ENCODE assay signal across 27 mouse cellular contexts in genomic region chr12:32690096-32690495, GRCm38 (mm10).
A peak's percentile ranks its signal among the peaks of the same experiment; 100 is the strongest.
DNase-seq lines count a peak whose midpoint lies in the region; ATAC-seq and TF ChIP-seq lines count a peak whose summit lies in the region.
"Had no signal": no experiment of that assay in that cellular context is flagged by ENCODE, and none has a peak within 500 bp of the region (broad histone marks: within the 10 kb centered on the region; RNA-seq: fewer than 3 reads in every experiment).

No protein-coding gene starts in this region.

- no peak for TF ChIP-seq CTCF in layer of hippocampus, adult 2 months (conservative IDR thresholded peaks at IDR 0.05)

- H3K4me2 ChIP-seq in midbrain, embryonic 16.5 days (ENCODE audit: low read length), result no peak overlapping the region
- H3K4me2 ChIP-seq: embryonic facial prominence, embryonic 12.5 days; embryonic facial prominence, embryonic 15.5 days; heart, embryonic 11.5 days; hindbrain, embryonic 13.5 days; intestine, embryonic 15.5 days had no signal

- H3K36me3 ChIP-seq in heart, embryonic 10.5 days, result no peaks in the 10 kb centered on the region
- H3K36me3 ChIP-seq in midbrain, embryonic 16.5 days (ENCODE audit: control insufficient read depth, insufficient read depth, low read length), result no peaks in the 10 kb centered on the region
- H3K36me3 ChIP-seq: embryonic facial prominence, embryonic 12.5 days; embryonic facial prominence, embryonic 15.5 days; G1E; hindbrain, embryonic 10.5 days; hindbrain, embryonic 13.5 days; intestine, embryonic 15.5 days had no signal

- H3K9me3 ChIP-seq in heart, embryonic 10.5 days, result no peaks in the 10 kb centered on the region
- H3K9me3 ChIP-seq in midbrain, embryonic 16.5 days (replicated peaks; ENCODE audit: control insufficient read depth, low read length, poor library complexity, severe bottlenecking), result no peaks in the 10 kb centered on the region
- H3K9me3 ChIP-seq: embryonic facial prominence, embryonic 12.5 days; embryonic facial prominence, embryonic 15.5 days; G1E; hindbrain, embryonic 10.5 days; hindbrain, embryonic 13.5 days; intestine, embryonic 15.5 days had no signal

- H3K4me3 ChIP-seq in heart, embryonic 10.5 days, result no peak overlapping the region
- no peak overlapping the region for H3K4me3 ChIP-seq in midbrain, embryonic 16.5 days (ENCODE audit: low read depth, low read length)
- no peak overlapping the region for H3K4me3 ChIP-seq in layer of hippocampus, adult 2 months
- H3K4me3 ChIP-seq: embryonic facial prominence, embryonic 12.5 days; embryonic facial prominence, embryonic 15.5 days; gastrocnemius, adult 2 months; hindbrain, embryonic 10.5 days; hindbrain, embryonic 13.5 days; intestine, embryonic 15.5 days had no signal

- DNase-seq in adrenal gland, adult 2 months, result peak; percentile 72
- no peak for DNase-seq in adrenal gland, postnatal 10 days
- peak; percentile 25 for DNase-seq in heart, embryonic 10.5 days (ENCODE audit: low spot score)
- no peak for DNase-seq in heart, adult 9 months (ENCODE audit: low spot score in 2 of 2)
- DNase-seq in adrenal gland, postnatal 14 days, result peak; percentile 16
- DNase-seq in layer of hippocampus, adult 2 months (ENCODE audit: low spot score in 2 of 2), result no peak
- DNase-seq: B cell, adult 2 months; cerebellum, adult 11 months; cerebellum, adult 2 months; cerebellum, adult 9-11 months; cerebellum, postnatal 25 days; forebrain, postnatal 0 days; gastrocnemius, adult 2 months; gastrocnemius, postnatal 14 days; heart, adult 18-20 months had no signal

- ATAC-seq in midbrain, embryonic 16.5 days, result no peak
- ATAC-seq: forebrain, embryonic 14.5 days; forebrain, postnatal 0 days; hindbrain, embryonic 16.5 days; intestine, embryonic 15.5 days; Patski had no signal

- WGBS in heart, embryonic 10.5 days, result 74% methylated on average over 2 of the region's 2 CpGs
- 96% methylated on average over 2 of the region's 2 CpGs for WGBS in midbrain, embryonic 16.5 days

- no peaks in the 10 kb centered on the region for H3K27me3 ChIP-seq in heart, embryonic 10.5 days (ENCODE audit: insufficient read depth, poor library complexity, severe bottlenecking)
- H3K27me3 ChIP-seq in midbrain, embryonic 16.5 days (ENCODE audit: control insufficient read depth, insufficient read depth, low read depth, low read length), result no peaks in the 10 kb centered on the region
- H3K27me3 ChIP-seq: CH12.LX; embryonic facial prominence, embryonic 12.5 days; embryonic facial prominence, embryonic 15.5 days; hindbrain, embryonic 13.5 days; intestine, embryonic 15.5 days; Patski had no signal

- no peaks in the 10 kb centered on the region for H3K4me1 ChIP-seq in heart, embryonic 10.5 days
- no peaks in the 10 kb centered on the region for H3K4me1 ChIP-seq in midbrain, embryonic 16.5 days (ENCODE audit: control insufficient read depth, insufficient read depth, low read length)
- H3K4me1 ChIP-seq: embryonic facial prominence, embryonic 12.5 days; intestine, embryonic 15.5 days had no signal

- no peak overlapping the region for H3K27ac ChIP-seq in heart, embryonic 10.5 days
- H3K27ac ChIP-seq in midbrain, embryonic 16.5 days (ENCODE audit: low read length), result no peak overlapping the region
- H3K27ac ChIP-seq in layer of hippocampus, adult 2 months, result no peak overlapping the region
- H3K27ac ChIP-seq: embryonic facial prominence, embryonic 12.5 days; embryonic facial prominence, embryonic 15.5 days; gastrocnemius, adult 2 months; hindbrain, embryonic 10.5 days; hindbrain, embryonic 13.5 days; intestine, embryonic 15.5 days had no signal

- H3K9ac ChIP-seq in midbrain, embryonic 16.5 days (ENCODE audit: low read depth, low read length), result no peak overlapping the region
- H3K9ac ChIP-seq: embryonic facial prominence, embryonic 12.5 days; embryonic facial prominence, embryonic 15.5 days; forebrain, postnatal 0 days; hindbrain, embryonic 13.5 days; intestine, embryonic 15.5 days had no signal

Comparison
In these comparisons a context has a peak if more than half of its experiments do, and no peak if none do; other contexts are left out.
1. DNase-seq: peak in adrenal gland, adult 2 months (single experiment), heart, embryonic 10.5 days (single experiment) and adrenal gland, postnatal 14 days (single experiment); none in adrenal gland, postnatal 10 days (single experiment), heart, adult 9 months (0 of 2) and layer of hippocampus, adult 2 months (0 of 2).